Comparison of ENCODE assay signal across 8 mouse cellular contexts in the genomic region with DNA sequence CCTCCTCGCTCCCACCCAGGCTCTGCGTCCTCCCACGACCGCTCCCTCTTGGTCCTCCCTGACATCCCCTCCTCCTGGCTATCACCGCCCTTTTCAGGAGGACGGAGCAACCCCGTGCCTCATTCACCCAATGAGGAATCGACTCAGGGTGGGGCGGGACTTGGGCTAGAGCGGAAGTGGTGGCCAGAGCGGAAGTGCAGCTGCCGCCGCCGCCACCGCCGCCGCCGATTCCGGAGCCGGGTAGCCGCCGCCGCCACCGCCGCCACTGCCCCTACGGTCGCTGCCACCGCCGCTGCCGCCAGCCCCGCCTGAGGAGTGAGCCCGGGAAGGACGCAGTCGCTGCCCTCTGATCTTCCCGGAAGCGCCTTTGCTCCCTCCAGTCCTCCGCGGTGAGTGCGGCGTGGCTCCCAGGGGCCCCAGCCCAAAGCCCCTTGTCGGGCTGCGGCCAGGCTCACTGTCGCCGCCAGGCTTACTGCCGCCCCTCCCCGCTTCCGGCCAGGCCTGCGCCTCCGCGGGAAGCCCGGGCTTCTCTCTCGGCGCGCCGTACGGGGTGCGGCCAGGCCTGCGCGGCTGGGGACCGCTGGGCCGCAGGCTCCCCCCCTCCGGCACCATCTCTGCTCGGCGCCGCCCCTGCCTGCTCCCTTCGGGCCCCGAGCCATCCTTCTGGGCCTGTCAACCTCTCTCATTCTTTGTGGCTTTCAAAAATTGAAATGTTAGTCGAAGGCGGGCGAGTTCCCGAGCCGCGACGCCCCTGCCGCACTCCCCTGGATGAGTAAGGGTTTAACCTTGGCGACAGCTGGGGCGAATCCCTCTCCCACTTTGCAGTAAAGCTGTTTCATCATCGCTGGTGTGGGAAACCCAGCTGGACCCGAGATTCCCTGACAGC. TPM values are rescaled to one million over a fixed set of nuclear protein-coding genes. Genes with fewer than 3 reads are reported as not detected.
DNase-seq lines count a peak whose midpoint lies in the region; ATAC-seq and TF ChIP-seq lines count a peak whose summit lies in the region.

No protein-coding gene starts in this region.

- peak; percentile 96 for DNase-seq in gastrocnemius, adult 2 months
- DNase-seq in gastrocnemius, adult 18-20 months (ENCODE audit: low spot score), result no peak
- DNase-seq in embryo, embryonic 10.5 days (ENCODE audit: low spot score), result peak; percentile 99
- DNase-seq in gastrocnemius, postnatal 25 days, result peak; percentile 96
- DNase-seq in left cerebral cortex, postnatal 36 days (ENCODE audit: low spot score in 2 of 2), result peak; percentile 89 to 91
- DNase-seq in midbrain, embryonic 10.5 days (ENCODE audit: low spot score), result peak; percentile 95
- peak; percentile 89 to 94 for DNase-seq in right cerebral cortex, postnatal 36 days (ENCODE audit: low spot score in 2 of 2)

- peaks cover 28% of the 10 kb centered on the region for H3K36me3 ChIP-seq in midbrain, embryonic 10.5 days

- H3K4me3 ChIP-seq in gastrocnemius, adult 2 months, result peak overlapping the region; percentile 97
- peak overlapping the region; percentile 99 for H3K4me3 ChIP-seq in midbrain, embryonic 10.5 days

- H3K27ac ChIP-seq in gastrocnemius, adult 2 months, result peak overlapping the region; percentile 96
- H3K27ac ChIP-seq in midbrain, embryonic 10.5 days (replicated peaks), result peak overlapping the region; percentile 97

- H3K4me1 ChIP-seq in midbrain, embryonic 10.5 days, result peaks cover 24% of the 10 kb centered on the region

- under 1% methylated on average over 68 of the region's 79 CpGs for WGBS in midbrain, embryonic 10.5 days

- TF ChIP-seq CTCF in gastrocnemius, adult 2 months (IDR thresholded peaks at IDR 0.05), result no peak

- no peaks in the 10 kb centered on the region for H3K9me3 ChIP-seq in midbrain, embryonic 10.5 days (replicated peaks)

- intact Hi-C loops in gastrocnemius, adult 2 months (cut with DNase I), result loop anchor here (5.0 kb wide), 1 partner anchor 77 kb away; a partner anchor contains a TSS
- intact Hi-C loops in left cerebral cortex, postnatal 36 days (cut with DNase I), result loop anchor here (2.0 kb wide), 1 partner anchor 76 kb away; a partner anchor contains a TSS

- H3K27me3 ChIP-seq in midbrain, embryonic 10.5 days (ENCODE audit: low read depth, poor library complexity, severe bottlenecking), result no peaks in the 10 kb centered on the region

- ATAC-seq in inflammation-experienced regulatory T-cells, adult 6 months, result peak; percentile 94

RNA-seq across cellular contexts. Expression of a gene that starts 0.5 kb away (rescaled TPM):
- total RNA-seq in gastrocnemius, adult 2 months (2021), result 10 to 100 TPM; 34.7 to 44.4 TPM
- total RNA-seq in gastrocnemius, adult 18-20 months (2021), result 10 to 100 TPM; 39.3 to 42.4 TPM
- 10 to 100 TPM; 39.6 to 54.5 TPM for total RNA-seq in gastrocnemius, postnatal 25 days (2021)
- polyA plus RNA-seq in inflammation-experienced regulatory T-cells, adult 6 months (2017; shearing (Covaris generic)), result 100 to 1,000 TPM in 1 of 3 experiments, 10 to 100 TPM in 2; 60.0 to 106 (median 82.2) TPM
- total RNA-seq in left cerebral cortex, postnatal 36 days (2021), result 100 to 1,000 TPM; 422 to 471 TPM
- 322 and 331 TPM in 2 replicates for polyA plus RNA-seq in midbrain, embryonic 10.5 days (2016; fragmentation: Nextera tagmentation; extraction: Ambion mirVana)

RNA-seq across cellular contexts. Expression of a gene that starts 30.0 kb away (rescaled TPM):
- total RNA-seq in gastrocnemius, adult 2 months (2021), result not detected
- under 1 TPM in 1 of 2 experiments, not detected in 1; 0.62 TPM for total RNA-seq in gastrocnemius, adult 18-20 months (2021)
- 1 to 10 TPM in 1 of 2 experiments, not detected in 1; 1.5 TPM for total RNA-seq in gastrocnemius, postnatal 25 days (2021)
- 1 to 10 TPM in 2 of 3 experiments, under 1 TPM in 1; 0.62 to 9.3 (median 2.1) TPM for polyA plus RNA-seq in inflammation-experienced regulatory T-cells, adult 6 months (2017; shearing (Covaris generic))
- 1 to 10 TPM in 1 of 2 experiments, under 1 TPM in 1; 0.44 to 2.0 TPM for total RNA-seq in left cerebral cortex, postnatal 36 days (2021)
- polyA plus RNA-seq in midbrain, embryonic 10.5 days (2016; fragmentation: Nextera tagmentation; extraction: Ambion mirVana), result 0.87 and 1.4 TPM in 2 replicates

Comparison
In these comparisons a context has a peak if more than half of its experiments do, and no peak if none do; other contexts are left out.
1. RNA of a gene that starts 0.5 kb away (total RNA-seq): 422 to 471 TPM in left cerebral cortex, postnatal 36 days; 39.6 to 54.5 TPM in gastrocnemius, postnatal 25 days, 34.7 to 44.4 TPM in gastrocnemius, adult 2 months and 39.3 to 42.4 TPM in gastrocnemius, adult 18-20 months; every median in the first group is over 4 times any median in the second.